Mouse (Mus musculus) gastrocnemius, postnatal 10 days (tissue): ENCODE results near the gene Park7. TPM values are rescaled to one million over a fixed set of nuclear protein-coding genes. Genes with fewer than 3 reads are reported as not detected.

Experiments
- DNase-seq: peaks from one replicate; pipeline ENCODE4 v3.0.0; 2021; ENCODE audit warnings: mixed read lengths
- long read RNA-seq, 2 experiments: library from polyadenylated mRNA; stranded (forward); transcript quantifications; one replicate each; pipeline ENCODE4 v2.0.0; 2021
- total RNA-seq, 2 experiments: library from RNA; stranded (reverse); gene quantifications; 2 replicates each; pipeline ENCODE4 v1.2.3; 2021

The Park7 gene
- total RNA-seq, result 100 to 1,000 TPM; 427 to 492 TPM
- long read RNA-seq, experiment 1, transcript Park7-201 (7 exons, 908 nt), result major isoform, 326 of 416 reads
- long read RNA-seq, experiment 1, transcript Park7-204 (7 exons, 882 nt), result minor isoform, 5 of 416 reads
- long read RNA-seq, experiment 1, partial matches to known transcripts, result 11 of 416 reads
- long read RNA-seq, experiment 1, other reads (novel, unspliced or antisense), result 71 of 416 reads
- long read RNA-seq, experiment 2, transcript Park7-207 (3 exons, 472 nt), result minor isoform, 7 of 489 reads
- long read RNA-seq, experiment 2, transcript Park7-201 (7 exons, 908 nt), result major isoform, 377 of 489 reads
- long read RNA-seq, experiment 2, partial matches to known transcripts, result 22 of 489 reads
- long read RNA-seq, experiment 2, other reads (novel, unspliced or antisense), result 79 of 489 reads

DNA sequence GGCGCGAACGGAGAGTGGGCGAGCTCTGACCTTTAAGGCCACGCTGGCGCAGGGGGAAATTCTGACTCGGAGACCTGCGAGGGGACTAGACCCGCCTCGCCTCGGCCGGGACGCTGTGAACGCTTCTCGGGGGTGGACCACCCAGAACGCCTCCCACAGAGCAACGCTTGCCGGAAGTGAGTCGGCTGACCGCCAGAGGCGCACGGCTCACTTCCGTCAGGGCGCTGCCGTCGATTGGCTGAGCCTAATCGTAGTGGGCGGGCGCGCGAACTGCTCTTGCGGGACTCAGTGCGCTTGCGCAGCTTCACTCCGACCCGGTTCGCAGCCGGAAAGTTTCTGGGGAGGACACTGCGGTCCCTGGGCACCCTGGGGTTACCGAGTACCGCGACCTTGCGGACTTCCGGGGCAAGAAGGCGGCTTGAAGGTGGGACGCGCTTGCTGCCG is at the start of gene Park7, which contains the start of gene Tnfrsf9:
Gene Park7 (minus strand): TSS at position 148 of the 444 bp plus-strand sequence.
Gene Tnfrsf9 (plus strand): TSS at position 273 of the 444 bp plus-strand sequence.
- peak; percentile 98 for DNase-seq

GRCm38 (mm10) chr4:150963711-150964110 is 49.5 kb upstream of the Park7 start:
- DNase-seq, result no peak

DNA sequence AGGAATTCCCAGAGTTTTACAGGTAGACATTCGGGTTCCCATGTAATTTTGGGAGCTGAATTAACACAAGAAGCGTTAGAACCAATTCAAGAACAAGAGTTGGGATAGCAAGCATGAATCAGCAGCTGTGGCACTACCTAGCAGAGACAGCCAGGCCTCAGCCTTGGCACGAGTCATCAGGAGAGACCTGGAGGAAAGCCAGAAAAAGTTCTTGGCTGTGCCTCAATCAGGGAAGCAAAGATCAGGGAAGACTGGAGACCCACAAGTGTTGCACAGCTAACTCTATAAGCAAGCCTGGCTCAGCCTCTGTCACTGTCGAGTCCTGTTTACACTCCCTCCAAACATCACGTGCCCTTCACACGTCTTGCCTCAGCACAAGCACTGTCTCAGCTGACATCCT is 48.0 kb upstream of the Park7 start:
- DNase-seq, result no peak

DNA sequence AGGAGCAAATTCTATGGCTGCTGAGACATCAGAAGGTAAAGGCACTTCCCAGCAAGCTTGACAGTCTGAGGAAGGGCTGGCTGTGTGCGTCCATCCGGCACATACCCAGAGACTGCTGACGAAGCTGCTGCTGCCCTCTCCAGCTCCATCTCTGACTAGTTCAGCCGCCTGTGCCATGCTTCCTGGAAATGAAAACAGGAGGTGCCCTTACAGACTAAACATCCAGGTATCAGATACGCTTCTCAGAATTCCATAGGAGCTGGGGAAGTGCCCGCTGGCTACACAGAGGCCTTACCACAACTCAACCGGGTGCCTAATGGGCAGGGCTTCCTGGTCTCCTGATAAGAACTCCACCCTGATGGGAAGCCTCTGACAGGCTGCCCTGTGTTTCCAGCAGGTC is 44.3 kb upstream of the Park7 start:
- no peak for DNase-seq

DNA sequence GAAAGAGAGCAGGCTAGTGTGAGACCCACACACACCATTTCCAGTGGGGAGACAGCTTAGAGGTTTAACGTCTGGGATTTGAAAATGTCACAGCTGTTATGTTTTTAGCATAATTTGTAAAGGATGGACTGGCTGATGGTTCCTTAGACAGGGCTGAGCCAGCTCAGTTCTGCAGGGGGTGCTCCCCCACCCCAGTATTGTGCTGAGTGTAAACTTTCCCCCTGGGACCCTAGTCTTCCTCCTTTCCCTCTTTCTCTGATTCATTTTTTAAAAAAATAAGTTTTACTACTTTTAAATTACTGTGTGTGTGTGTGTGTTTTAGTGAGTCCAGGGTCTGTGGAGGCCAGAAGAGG is 42.8 kb upstream of the Park7 start:
- DNase-seq, result no peak

DNA sequence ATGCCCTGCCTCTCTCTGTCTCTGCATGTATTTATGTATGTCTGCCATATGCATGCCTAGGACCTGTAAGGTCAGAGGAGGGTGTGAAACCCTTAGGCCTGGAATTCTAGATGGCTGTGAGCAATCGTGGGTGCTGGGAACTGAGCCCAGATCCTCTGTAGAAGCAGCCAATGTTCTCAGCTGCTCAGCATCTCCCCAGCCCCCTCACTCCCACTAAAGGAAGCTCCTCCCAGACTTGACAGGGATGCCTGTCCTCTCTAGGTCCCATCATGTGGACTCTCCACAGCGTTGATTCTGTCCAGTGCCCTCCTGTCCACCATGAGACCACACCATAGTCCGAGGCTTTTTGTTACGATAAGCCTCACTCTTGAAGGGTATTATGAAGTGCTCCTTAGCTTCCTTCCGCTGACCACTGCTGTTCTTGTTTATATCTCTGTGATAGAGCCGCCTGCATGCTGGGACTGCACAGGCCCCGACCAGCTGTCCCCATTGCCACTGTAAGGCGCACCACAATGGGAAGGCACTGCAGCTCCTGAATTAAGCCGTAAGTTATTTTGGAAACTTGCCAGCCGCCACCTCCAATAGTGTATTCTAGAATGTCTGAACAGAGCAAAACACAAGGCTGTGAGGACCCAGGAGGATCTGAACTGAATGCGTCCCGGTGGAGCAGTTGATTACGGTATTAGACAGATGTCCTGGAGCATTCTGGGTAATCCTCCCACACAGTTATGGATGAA is 42.3 kb upstream of the Park7 start:
- no peak for DNase-seq

DNA sequence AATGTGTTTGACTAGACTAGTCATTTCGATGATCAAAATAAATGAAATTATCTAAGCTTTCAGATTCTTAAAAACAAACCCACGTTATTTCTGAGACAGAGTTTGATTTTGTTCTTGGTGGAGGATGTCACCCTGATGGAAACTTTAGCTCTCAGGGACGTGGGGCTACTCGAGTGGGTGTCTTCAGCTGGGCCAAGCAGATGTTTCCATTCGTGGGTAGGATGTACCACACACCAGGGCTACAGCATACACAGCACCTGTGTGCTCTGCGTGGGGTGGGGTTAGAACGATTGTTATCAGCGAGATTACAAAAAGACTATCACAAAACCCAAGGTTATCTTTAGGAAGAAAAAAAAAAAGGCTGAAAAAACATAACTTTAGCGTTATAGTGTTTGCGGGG is 36.7 kb upstream of the Park7 start:
- no peak for DNase-seq

DNA sequence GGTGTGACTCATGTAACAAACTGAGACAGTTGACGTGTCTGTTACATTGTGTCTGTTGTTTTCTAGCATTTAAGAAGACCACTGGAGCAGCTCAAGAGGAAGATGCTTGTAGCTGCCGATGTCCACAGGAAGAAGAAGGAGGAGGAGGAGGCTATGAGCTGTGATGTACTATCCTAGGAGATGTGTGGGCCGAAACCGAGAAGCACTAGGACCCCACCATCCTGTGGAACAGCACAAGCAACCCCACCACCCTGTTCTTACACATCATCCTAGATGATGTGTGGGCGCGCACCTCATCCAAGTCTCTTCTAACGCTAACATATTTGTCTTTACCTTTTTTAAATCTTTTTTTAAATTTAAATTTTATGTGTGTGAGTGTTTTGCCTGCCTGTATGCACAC is 30.5 kb upstream of the Park7 start:
- no peak for DNase-seq

- no peak for DNase-seq
Measured at GRCm38 (mm10) chr4:150939991-150940651, 25.9 kb upstream of the Park7 start.

DNA sequence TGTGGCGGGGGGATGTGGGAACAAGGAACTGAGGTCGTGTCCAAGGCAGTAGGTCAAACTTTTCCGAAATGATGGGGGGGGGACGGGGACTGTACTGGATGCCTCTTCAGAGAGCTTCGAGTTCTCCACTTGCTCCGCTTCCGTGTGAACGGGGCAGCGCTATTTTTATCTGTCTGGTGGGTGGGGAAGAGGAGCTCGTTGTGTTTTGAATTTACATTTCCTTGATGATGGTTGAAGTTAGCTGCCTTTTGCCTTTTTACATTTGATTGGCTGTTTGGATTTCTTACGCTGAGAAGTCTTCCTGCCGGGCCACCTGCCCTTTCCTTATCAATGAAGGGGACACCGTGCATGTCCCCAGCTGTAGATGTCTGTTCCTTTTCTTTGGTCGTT is 23.8 kb upstream of the Park7 start:
- DNase-seq, result no peak

DNA sequence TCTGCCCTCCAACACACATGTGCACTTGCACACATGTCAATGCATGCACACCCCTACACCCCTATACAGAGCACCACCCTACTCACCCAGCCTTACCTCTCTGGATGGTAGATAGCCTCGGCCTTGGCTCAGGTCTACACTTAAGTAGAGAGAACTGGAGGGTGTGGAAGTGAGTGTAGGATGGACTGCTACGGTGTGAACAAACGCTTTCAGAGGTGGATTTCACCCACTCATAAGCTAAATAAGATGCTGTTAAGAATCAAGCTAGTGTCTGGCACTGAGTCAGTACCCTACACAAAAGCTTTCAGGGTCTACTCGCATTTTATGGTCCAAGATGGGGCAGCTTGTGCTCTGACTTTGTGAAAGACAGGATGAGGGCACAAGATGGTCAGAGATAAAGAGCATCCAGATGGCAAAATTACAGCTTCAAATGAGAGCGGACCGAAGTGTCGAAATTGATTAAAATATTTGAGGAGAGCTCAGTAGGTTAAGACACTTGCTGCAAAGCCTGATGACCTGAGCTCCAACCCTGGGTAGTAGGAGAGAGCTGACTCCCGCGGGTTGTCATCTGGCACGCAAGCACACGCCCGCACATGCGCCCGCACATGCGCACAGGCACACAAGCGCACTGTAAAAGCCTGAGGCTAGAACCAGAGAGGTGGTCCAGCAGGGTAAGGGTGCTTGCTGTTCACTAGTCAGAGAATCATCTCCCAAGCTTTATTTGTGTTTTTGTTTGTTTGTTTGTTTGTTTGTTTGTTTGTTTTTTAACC is 23.2 kb upstream of the Park7 start:
- DNase-seq, result peak; percentile 18

- DNase-seq, result no peak
Measured at GRCm38 (mm10) chr4:150933503-150933902, 19.3 kb upstream of the Park7 start.

GRCm38 (mm10) chr4:150927789-150928188 is 13.6 kb upstream of the Park7 start:
- no peak for DNase-seq

- no peak for DNase-seq
Measured at GRCm38 (mm10) chr4:150926924-150927705, 12.9 kb upstream of the Park7 start.

GRCm38 (mm10) chr4:150925923-150926322 is 11.7 kb upstream of the Park7 start:
- no peak for DNase-seq

GRCm38 (mm10) chr4:150924936-150925335 is 10.7 kb upstream of the Park7 start:
- DNase-seq, result no peak

DNA sequence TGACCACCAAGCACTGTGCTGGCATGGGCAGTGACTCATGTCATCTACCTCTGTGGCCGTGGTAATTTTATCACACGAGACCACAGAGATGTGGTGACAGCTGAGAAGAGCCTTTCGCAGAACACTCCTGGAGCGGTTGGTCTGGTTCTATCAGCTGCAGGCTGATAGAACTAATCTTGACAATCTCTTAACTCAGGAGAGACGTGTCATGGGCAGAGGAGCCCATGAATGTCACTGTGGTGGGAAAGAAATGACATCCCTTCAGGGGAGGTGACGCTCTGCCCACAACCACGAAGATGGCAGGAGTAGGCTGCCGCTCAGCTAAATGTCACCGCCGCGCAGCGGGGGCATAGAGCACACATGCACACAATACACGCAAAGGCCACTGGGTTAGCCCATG is 10.1 kb upstream of the Park7 start:
- no peak for DNase-seq

DNA sequence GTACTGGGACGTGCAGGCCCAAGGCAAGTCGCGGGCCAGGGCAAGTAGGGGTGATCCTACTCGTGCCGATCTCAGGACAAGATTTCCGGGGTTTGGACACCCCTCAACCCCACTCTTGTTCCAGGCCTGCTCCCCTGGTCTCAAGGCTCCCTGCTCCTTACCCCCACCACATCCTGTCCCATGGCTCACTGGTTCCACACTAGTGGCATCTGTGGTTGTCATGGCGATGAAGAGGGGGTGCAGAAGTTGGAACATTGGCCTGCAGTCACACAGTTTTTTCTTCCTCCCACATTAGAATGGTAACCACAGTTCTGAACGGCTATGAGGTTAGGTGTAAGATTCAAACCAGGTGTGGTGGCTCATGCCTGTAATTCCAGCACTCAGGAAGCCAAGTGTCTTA is 7.0 kb upstream of the Park7 start:
- DNase-seq, result no peak

DNA sequence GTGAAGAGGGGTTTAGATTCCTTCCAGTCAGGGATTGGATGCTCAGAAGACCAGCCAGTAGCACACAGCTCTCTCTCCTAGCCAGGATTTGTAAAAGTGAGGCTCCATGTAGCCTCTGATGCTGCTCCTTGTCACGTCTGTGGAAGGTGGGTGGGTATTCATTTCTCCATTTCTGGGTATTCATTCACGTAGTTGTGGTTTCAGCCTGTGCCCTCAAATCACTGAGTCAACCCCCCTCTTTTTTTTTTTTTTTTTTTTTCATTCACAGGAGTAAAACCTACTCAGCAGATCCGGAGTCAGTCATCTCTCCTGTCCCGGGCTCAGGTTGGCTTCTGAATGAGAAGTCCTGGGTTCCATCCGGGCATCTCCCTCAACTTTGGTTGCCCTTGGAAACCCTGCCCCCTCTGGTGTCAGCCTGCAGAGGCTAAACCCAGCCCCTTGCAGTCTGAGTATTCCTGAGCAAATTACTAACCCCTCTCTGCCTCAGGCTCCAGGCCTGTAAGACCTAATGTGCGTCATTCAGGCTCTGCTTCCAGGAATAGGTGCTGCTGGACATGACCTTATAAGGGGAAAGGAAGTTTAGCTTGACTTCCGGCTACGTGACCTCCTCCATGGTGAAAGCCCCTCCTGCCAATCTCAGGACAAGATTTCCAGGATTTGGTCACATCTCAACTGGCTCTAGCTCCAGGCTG is 3.2 kb upstream of the Park7 start:
- no peak for DNase-seq

DNA sequence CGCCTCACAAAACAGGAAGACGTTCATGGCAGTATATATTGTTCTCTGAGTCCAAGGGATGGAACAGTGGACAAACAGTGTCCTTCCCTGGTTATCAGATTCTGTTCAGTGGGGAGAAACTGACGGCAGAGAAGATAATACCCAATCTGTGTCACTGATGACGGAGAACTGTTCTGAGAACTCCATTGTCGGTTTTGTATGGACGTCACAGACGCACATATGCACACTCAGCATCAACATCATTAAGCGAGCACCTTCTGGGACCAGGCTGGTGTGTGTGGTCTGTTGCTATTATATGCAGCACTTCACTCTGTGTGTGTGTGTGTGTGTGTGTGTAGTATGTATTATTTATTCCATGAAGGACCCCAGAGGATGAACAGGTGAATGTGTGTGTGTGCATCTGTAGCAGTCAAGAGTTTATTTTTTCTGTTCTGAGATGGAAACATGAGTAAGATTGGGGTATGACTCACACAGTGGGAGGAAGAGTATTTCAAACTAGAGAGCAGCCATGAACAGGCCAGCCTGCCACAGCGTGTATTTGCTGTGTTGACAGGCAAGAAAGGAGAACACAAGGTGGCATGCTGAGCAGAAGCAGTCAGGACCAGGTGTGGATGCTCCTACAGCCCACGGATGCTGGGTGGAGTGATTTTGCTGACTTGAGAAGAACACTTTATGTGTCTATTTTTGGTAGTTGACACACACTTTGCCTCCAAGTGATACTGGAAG is 1.1 kb upstream of the Park7 start:
- DNase-seq, result no peak
